Mouse (Mus musculus) forebrain, embryonic 12.5 days (tissue): Measurements from ENCODE around the gene Csn2. TPM values are rescaled to one million over a fixed set of nuclear protein-coding genes. Genes with fewer than 3 reads are reported as not detected.

Source experiments
- ATAC-seq: fragments of 200-750 bp; cut with Nextera tagmentation; 2 replicates; pipeline ENCODE4 v1.8.0; 2017; ENCODE audit warnings: moderate TSS enrichment; ENCODE audit not compliant: low FRiP score
- H3K27ac ChIP-seq: fragments of 300-500 bp; sonication (generic); 2 replicates; pipeline ENCODE4 v1.5.1; 2016; ENCODE audit warnings: mild to moderate bottlenecking
- H3K27me3 ChIP-seq: fragments of 300-500 bp; sonication (generic); 2 replicates; pipeline ENCODE4 v1.6.1; 2016; ENCODE audit warnings: mild to moderate bottlenecking
- H3K36me3 ChIP-seq: fragments of 300-500 bp; sonication (generic); replicated peaks from 2 replicates; pipeline ENCODE4 v1.6.1; 2016; ENCODE audit warnings: mild to moderate bottlenecking
- H3K4me1 ChIP-seq: fragments of 300-500 bp; sonication (generic); 2 replicates; pipeline ENCODE4 v1.6.1; 2016
- H3K4me2 ChIP-seq: fragments of 300-500 bp; sonication (generic); 2 replicates; pipeline ENCODE4 v1.6.1; 2016; ENCODE audit warnings: mild to moderate bottlenecking, moderate library complexity
- H3K4me3 ChIP-seq: fragments of 300-500 bp; sonication (generic); replicated peaks from 2 replicates; pipeline ENCODE4 v1.5.1; 2016; ENCODE audit warnings: mild to moderate bottlenecking
- H3K9ac ChIP-seq: fragments of 300-500 bp; sonication (generic); 2 replicates; pipeline ENCODE4 v1.6.1; 2016; ENCODE audit warnings: mild to moderate bottlenecking
- H3K9me3 ChIP-seq: fragments of 300-500 bp; sonication (generic); 2 replicates; pipeline ENCODE4 v1.6.1; 2016
- WGBS: fragments of 180-500 bp; shearing (Covaris S2); methylation state at CpG from one replicate; pipeline ENCODE4 v1.1.7; 2016; 5-methylcytosine and 5-hydroxymethylcytosine counted together
- polyA plus RNA-seq: library from polyadenylated mRNA; unstranded; fragments of >200 nt; fragmentation: Nextera tagmentation; extraction: Ambion mirVana; gene quantifications from 2 replicates; pipeline ENCODE4 v1.2.1, GENCODE M21; 2016

Gene Csn2
- polyA plus RNA-seq, result not detected in 2 replicates

DNA sequence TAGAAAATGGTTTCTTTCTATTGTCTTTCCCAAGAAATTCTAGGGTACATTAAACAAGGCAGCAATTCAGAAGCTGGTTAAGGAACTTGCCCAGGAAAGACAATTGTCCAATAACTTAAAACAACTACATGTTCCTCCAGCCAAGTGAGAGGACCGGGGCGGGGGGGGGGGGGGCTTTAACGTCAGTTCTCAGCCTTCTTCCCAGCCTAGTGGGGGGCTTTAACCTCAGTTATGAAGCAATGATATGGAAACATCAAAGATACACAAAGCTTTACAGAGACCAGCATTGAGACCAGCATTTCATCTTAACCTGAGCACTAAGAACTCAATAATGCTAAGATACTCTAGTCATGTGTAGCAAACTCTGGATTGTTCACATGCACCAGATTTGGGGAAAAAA lies at the start of gene Csn2:
TSS of gene Csn2 (minus strand) at position 101 of the 400 bp plus-strand sequence.
- H3K4me2 ChIP-seq, result no peak within 1 kb of the TSS
- no peaks in the 10 kb centered on the region for H3K4me1 ChIP-seq
- H3K27me3 ChIP-seq, result no peaks in the 10 kb centered on the region
- 73% methylated on average over 3 of the region's 3 CpGs for WGBS
- no peak within 1 kb of the TSS for H3K4me3 ChIP-seq
- ATAC-seq, result no peak
- H3K27ac ChIP-seq, result no peak within 1 kb of the TSS
- H3K9me3 ChIP-seq, result no peaks in the 10 kb centered on the region
- H3K36me3 ChIP-seq, result no peaks in the 10 kb centered on the region
- H3K9ac ChIP-seq, result no peak within 1 kb of the TSS

DNA sequence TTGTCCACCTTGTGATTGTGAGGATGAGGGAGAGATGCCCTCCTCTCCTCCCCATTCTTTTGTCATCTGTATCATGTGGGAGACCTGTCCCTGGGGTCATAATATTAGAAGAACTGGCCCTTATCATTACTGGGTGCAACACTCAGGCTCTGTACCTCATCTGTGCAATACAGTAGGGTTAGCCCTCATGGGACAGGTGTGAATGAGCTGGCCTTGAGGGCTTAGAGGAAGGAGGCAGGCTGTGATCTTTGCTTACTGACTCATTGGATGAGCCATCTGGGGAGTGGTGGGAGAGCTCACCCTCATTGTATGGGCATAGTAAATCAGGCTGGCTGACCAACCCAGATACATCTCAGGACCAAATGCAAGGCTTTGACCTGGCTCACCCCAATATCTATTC lies 35.4 kb upstream of the Csn2 start:
- Histone ChIP-seq H3K4me1 (no peaks in the 10 kb centered on the region), H3K9me3 (no peaks in the 10 kb centered on the region), H3K27me3 (no peaks in the 10 kb centered on the region), H3K36me3 (no peaks in the 10 kb centered on the region), H3K4me2 (no peak overlapping the region), H3K4me3 (no peak overlapping the region), H3K9ac (no peak overlapping the region), H3K27ac (no peak overlapping the region)
- no peak for ATAC-seq

DNA sequence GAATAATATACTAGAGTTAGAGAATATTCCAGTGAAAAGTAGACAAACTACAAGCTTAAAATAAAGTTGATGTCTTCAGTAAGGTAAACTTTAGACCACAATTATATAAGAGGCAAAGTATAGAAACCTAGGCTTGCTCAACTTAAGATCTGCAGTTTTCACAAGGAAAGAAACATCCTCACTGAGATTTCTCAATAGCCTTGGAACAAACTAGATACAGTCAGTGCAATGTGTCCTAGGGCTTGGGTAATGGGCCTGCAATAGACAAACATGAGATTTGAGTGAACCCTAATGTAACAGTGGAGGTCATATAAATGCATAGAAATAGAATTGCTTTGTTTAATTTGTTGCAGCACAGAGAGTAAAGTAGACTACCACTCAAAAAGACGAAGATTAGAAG lies 6.5 kb upstream of the Csn2 start:
- no peaks in the 10 kb centered on the region for H3K36me3 ChIP-seq

DNA sequence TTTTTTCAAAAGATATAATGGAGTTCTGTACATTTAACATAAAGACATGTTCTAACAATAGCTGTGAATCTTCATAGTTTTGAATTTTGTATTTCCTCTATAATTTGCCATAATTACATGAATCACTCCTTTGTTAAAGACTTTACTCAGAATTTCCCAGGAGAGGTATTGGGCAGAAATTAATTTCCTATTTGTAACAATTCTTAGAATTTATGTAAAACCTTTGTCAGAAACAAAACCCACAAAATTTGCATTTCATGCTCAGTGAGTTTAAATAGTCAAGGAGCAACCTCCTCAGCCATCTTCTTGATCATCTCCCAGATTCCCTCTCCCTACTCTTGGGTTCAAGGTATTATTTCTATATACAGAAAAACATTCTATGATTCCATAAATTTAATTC lies 33.5 kb downstream of the Csn2 start, which contains the start of gene Csn1s1:
TSS of gene Csn1s1 (plus strand) at position 301 of the 400 bp plus-strand sequence.
- ATAC-seq, result no peak
- Histone ChIP-seq H3K4me1 (no peaks in the 10 kb centered on the region), H3K27me3 (no peaks in the 10 kb centered on the region), H3K27ac (no peak within 1 kb of the TSS), H3K9me3 (no peaks in the 10 kb centered on the region), H3K4me3 (no peak within 1 kb of the TSS), H3K4me2 (no peak within 1 kb of the TSS), H3K9ac (no peak within 1 kb of the TSS), H3K36me3 (no peaks in the 10 kb centered on the region)

More for the DNA sequence above, 6.5 kb upstream of the Csn2 start:
- H3K27ac ChIP-seq, result no peak overlapping the region
- no peak overlapping the region for H3K9ac ChIP-seq
- no peak overlapping the region for H3K4me3 ChIP-seq
- no peaks in the 10 kb centered on the region for H3K9me3 ChIP-seq
- WGBS, result 80% methylated on average over 1 of the region's 1 CpGs
- no peak for ATAC-seq
- no peaks in the 10 kb centered on the region for H3K27me3 ChIP-seq
- H3K4me2 ChIP-seq, result no peak overlapping the region
- no peaks in the 10 kb centered on the region for H3K4me1 ChIP-seq

DNA sequence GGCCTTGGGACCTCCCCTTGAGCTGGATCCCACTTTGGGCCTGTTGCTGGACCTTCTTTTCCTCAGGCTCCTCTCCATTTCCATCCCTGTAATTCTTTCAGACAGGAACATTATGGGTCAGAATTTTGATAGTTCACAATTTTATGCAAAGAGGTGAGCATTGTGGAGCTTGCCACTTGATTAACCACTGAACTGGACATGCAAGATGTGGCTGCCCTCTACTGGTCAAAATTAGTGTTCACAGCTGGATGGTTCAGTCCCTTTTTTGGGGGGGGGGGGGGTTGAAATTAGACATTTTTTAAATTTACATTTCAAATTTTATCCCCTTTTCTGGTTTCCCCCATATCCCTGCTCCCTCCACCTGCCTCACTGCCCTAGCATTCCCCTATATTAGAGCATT lies 56.6 kb downstream of the Csn2 start:
- no peak overlapping the region for H3K4me2 ChIP-seq
- no peaks in the 10 kb centered on the region for H3K36me3 ChIP-seq
- 0 out of 2 replicates have a peak, but pooled peaks have one; percentile 30 for ATAC-seq
- no peaks in the 10 kb centered on the region for H3K27me3 ChIP-seq
- H3K27ac ChIP-seq, result no peak overlapping the region
- H3K9ac ChIP-seq, result no peak overlapping the region
- H3K9me3 ChIP-seq, result no peaks in the 10 kb centered on the region
- H3K4me3 ChIP-seq, result no peak overlapping the region
- no peaks in the 10 kb centered on the region for H3K4me1 ChIP-seq

Other genes starting within 250 kb of the Csn2 start
- gene Ugt2a2, start 217.4 kb downstream of the Csn2 start, polyA plus RNA-seq, result 0.40 TPM in 1 of 2 replicates, not detected in the other
- not detected in 2 replicates for gene Gm43638, start 212.8 kb downstream of the Csn2 start, polyA plus RNA-seq
- 3.2 and 12.1 TPM in 2 replicates for gene Ugt2a1, start 208.8 kb downstream of the Csn2 start, polyA plus RNA-seq
- 0.21 TPM in 1 of 2 replicates, not detected in the other for gene Sult1b1, start 161.4 kb downstream of the Csn2 start, polyA plus RNA-seq
- 0.24 and 0.26 TPM in 2 replicates for gene Sult1d1, start 130.6 kb downstream of the Csn2 start, polyA plus RNA-seq
- gene Sult1e1, start 108.0 kb downstream of the Csn2 start, polyA plus RNA-seq, result 3.0 and 7.4 TPM in 2 replicates
- gene Csn1s1, start 33.4 kb downstream of the Csn2 start, polyA plus RNA-seq, result not detected in 2 replicates
- not detected in 2 replicates for gene Csn1s2a, start 74.9 kb upstream of the Csn2 start, polyA plus RNA-seq
- gene Csn1s2b, start 108.5 kb upstream of the Csn2 start, polyA plus RNA-seq, result not detected in 2 replicates
- gene Prr27, start 126.1 kb upstream of the Csn2 start, polyA plus RNA-seq, result not detected in 2 replicates
- gene Odam, start 185.4 kb upstream of the Csn2 start, polyA plus RNA-seq, result not detected in 2 replicates
- not detected in 2 replicates for gene Csn3, start 225.9 kb upstream of the Csn2 start, polyA plus RNA-seq